Mouse (Mus musculus) stomach, adult 2 months (tissue): ENCODE results near the gene Zfp973. TPM values are rescaled to one million over a fixed set of nuclear protein-coding genes. Genes with fewer than 3 reads are reported as not detected.

Experiments
- polyA plus RNA-seq: library from polyadenylated mRNA; depleted of rRNA; stranded (reverse); fragments of >200 nt; gene quantifications from 2 replicates; pipeline ENCODE4 v1.2.3, GENCODE M21; 2012; rRNA removed

Gene Zfp973
- polyA plus RNA-seq: 0.27 TPM in 1 of 2 replicates, not detected in the other

GRCm38 (mm10) chr2:176670222-176670621 lies at the start of gene Zfp973:
Gene Zfp973 (plus strand): TSS chr2:176670522.

GRCm38 (mm10) chr2:176636244-176636643 lies 34.1 kb upstream of the Zfp973 start, which contains the start of gene Gm14308:
Gene Gm14308 (minus strand): TSS chr2:176636344.

GRCm38 (mm10) chr2:176708051-176708450 lies 37.7 kb downstream of the Zfp973 start, which contains the start of gene Gm14305:
Gene Gm14305 (plus strand): TSS chr2:176708328.

Other genes starting within 250 kb of the Zfp973 start
- gene Gm14435, start 246.9 kb upstream of the Zfp973 start, polyA plus RNA-seq: 0.30 TPM in 1 of 2 replicates, not detected in the other
- gene Gm14434, start 183.7 kb upstream of the Zfp973 start, polyA plus RNA-seq: 0.14 TPM in 1 of 2 replicates, not detected in the other
- gene Zfp967, start 149.5 kb upstream of the Zfp973 start, polyA plus RNA-seq: not detected in 2 replicates
- 0.14 TPM in 1 of 2 replicates, not detected in the other for gene Gm14308, start 34.2 kb upstream of the Zfp973 start, polyA plus RNA-seq
- 0.09 and 0.26 TPM in 2 replicates for gene Gm14305, start 37.8 kb downstream of the Zfp973 start, polyA plus RNA-seq
- gene Gm14295, start 128.1 kb downstream of the Zfp973 start, polyA plus RNA-seq: 0.13 and 0.32 TPM in 2 replicates
- not detected in 2 replicates for gene Gm14408, start 160.6 kb downstream of the Zfp973 start, polyA plus RNA-seq